Mouse (Mus musculus): ENCODE data around the gene Nav1. TPM values are rescaled to one million over a fixed set of nuclear protein-coding genes. Genes with fewer than 3 reads are reported as not detected.
A peak's percentile ranks its signal among the peaks of the same experiment; 100 is the strongest.

The Nav1 gene
- polyA plus RNA-seq, 1 experiment = 26.8 TPM

- TF ChIP-seq POLR2A (IDR thresholded peaks at IDR 0.05; ENCODE audit: borderline replicate concordance, insufficient read depth, low read length) (no peak), CTCF (IDR thresholded peaks at IDR 0.05; ENCODE audit: borderline replicate concordance, insufficient read depth, low read depth, low read length) (no peak)
- WGBS = 19% methylated on average over 20 of the region's 20 CpGs
- H3K27ac ChIP-seq (ENCODE audit: insufficient read depth, low read length) = no peak overlapping the region
Observed at GRCm38 (mm10) chr1:135615715-135616641, 8.9 kb upstream of the Nav1 start.

GRCm38 (mm10) chr1:135609621-135610020 lies 2.5 kb upstream of the Nav1 start:
- H3K27me3 ChIP-seq (ENCODE audit: control insufficient read depth, insufficient read depth, low read length) = no peaks in the 10 kb centered on the region
- H3K27ac ChIP-seq (ENCODE audit: insufficient read depth, low read length) = no peak overlapping the region
- TF ChIP-seq POLR2A (IDR thresholded peaks at IDR 0.05; ENCODE audit: borderline replicate concordance, insufficient read depth, low read length) = no peak
- no peak for TF ChIP-seq CTCF (IDR thresholded peaks at IDR 0.05; ENCODE audit: borderline replicate concordance, insufficient read depth, low read depth, low read length)
- WGBS = 93% methylated on average over 4 of the region's 4 CpGs
- no peak for DNase-seq
- H3K4me1 ChIP-seq (ENCODE audit: control insufficient read depth, insufficient read depth, low read length) = peaks cover 22% of the 10 kb centered on the region
- no peak overlapping the region for H3K4me3 ChIP-seq (replicated peaks; ENCODE audit: insufficient read depth, low read depth, low read length)

More at GRCm38 (mm10) chr1:135615715-135616641, 8.9 kb upstream of the Nav1 start:
- no peak overlapping the region for H3K4me3 ChIP-seq (replicated peaks; ENCODE audit: insufficient read depth, low read depth, low read length)
- H3K27me3 ChIP-seq (ENCODE audit: control insufficient read depth, insufficient read depth, low read length) = no peaks in the 10 kb centered on the region; the same call in 1 of the 2 replicates
- DNase-seq = peak; percentile 62 to 75
- H3K4me1 ChIP-seq (ENCODE audit: control insufficient read depth, insufficient read depth, low read length) = peaks cover 12% of the 10 kb centered on the region

- H3K4me1 ChIP-seq (ENCODE audit: control insufficient read depth, insufficient read depth, low read length) = peaks cover 22% of the 10 kb centered on the region
- no peak overlapping the region for H3K27ac ChIP-seq (ENCODE audit: insufficient read depth, low read length)
- no peak for TF ChIP-seq CTCF (IDR thresholded peaks at IDR 0.05; ENCODE audit: borderline replicate concordance, insufficient read depth, low read depth, low read length)
- no peak for TF ChIP-seq POLR2A (IDR thresholded peaks at IDR 0.05; ENCODE audit: borderline replicate concordance, insufficient read depth, low read length)
- WGBS = 20% methylated on average over 12 of the region's 12 CpGs
- no peaks in the 10 kb centered on the region for H3K27me3 ChIP-seq (ENCODE audit: control insufficient read depth, insufficient read depth, low read length)
- peak; percentile 76 to 85 for DNase-seq
- no peak overlapping the region for H3K4me3 ChIP-seq (replicated peaks; ENCODE audit: insufficient read depth, low read depth, low read length)
Observed at GRCm38 (mm10) chr1:135606355-135607015, 610 bp downstream of the Nav1 start.

GRCm38 (mm10) chr1:135605530-135605929 lies 1.6 kb downstream of the Nav1 start:
- DNase-seq = no peak
- WGBS = 64% methylated on average over 5 of the region's 5 CpGs
- no peak for TF ChIP-seq POLR2A (IDR thresholded peaks at IDR 0.05; ENCODE audit: borderline replicate concordance, insufficient read depth, low read length)
- no peak for TF ChIP-seq CTCF (IDR thresholded peaks at IDR 0.05; ENCODE audit: borderline replicate concordance, insufficient read depth, low read depth, low read length)
- no peak overlapping the region for H3K27ac ChIP-seq (ENCODE audit: insufficient read depth, low read length)
- H3K27me3 ChIP-seq (ENCODE audit: control insufficient read depth, insufficient read depth, low read length) = no peaks in the 10 kb centered on the region
- peaks cover 24% of the 10 kb centered on the region for H3K4me1 ChIP-seq (ENCODE audit: control insufficient read depth, insufficient read depth, low read length)
- H3K4me3 ChIP-seq (replicated peaks; ENCODE audit: insufficient read depth, low read depth, low read length) = no peak overlapping the region

- 14% methylated on average over 7 of the region's 7 CpGs for WGBS
Observed at GRCm38 (mm10) chr1:135604361-135605052, 2.6 kb downstream of the Nav1 start.

GRCm38 (mm10) chr1:135603121-135603870 lies 3.8 kb downstream of the Nav1 start:
- Histone ChIP-seq H3K27me3 (ENCODE audit: control insufficient read depth, insufficient read depth, low read length) (no peaks in the 10 kb centered on the region), H3K4me3 (replicated peaks; ENCODE audit: insufficient read depth, low read depth, low read length) (no peak overlapping the region), H3K27ac (ENCODE audit: insufficient read depth, low read length) (no peak overlapping the region), H3K4me1 (ENCODE audit: control insufficient read depth, insufficient read depth, low read length) (peaks cover 25% of the 10 kb centered on the region)
- no peak for DNase-seq
- TF ChIP-seq POLR2A (IDR thresholded peaks at IDR 0.05; ENCODE audit: borderline replicate concordance, insufficient read depth, low read length) (no peak), CTCF (IDR thresholded peaks at IDR 0.05; ENCODE audit: borderline replicate concordance, insufficient read depth, low read depth, low read length) (no peak)
- 49% methylated on average over 11 of the region's 11 CpGs for WGBS

More at GRCm38 (mm10) chr1:135604361-135605052, 2.6 kb downstream of the Nav1 start:
- Histone ChIP-seq H3K4me1 (ENCODE audit: control insufficient read depth, insufficient read depth, low read length) (peaks cover 25% of the 10 kb centered on the region), H3K4me3 (replicated peaks; ENCODE audit: insufficient read depth, low read depth, low read length) (no peak overlapping the region), H3K27ac (ENCODE audit: insufficient read depth, low read length) (no peak overlapping the region), H3K27me3 (ENCODE audit: control insufficient read depth, insufficient read depth, low read length) (no peaks in the 10 kb centered on the region)
- TF ChIP-seq CTCF (IDR thresholded peaks at IDR 0.05; ENCODE audit: borderline replicate concordance, insufficient read depth, low read depth, low read length) (no peak), POLR2A (IDR thresholded peaks at IDR 0.05; ENCODE audit: borderline replicate concordance, insufficient read depth, low read length) (no peak)
- peak; percentile 84 to 94 for DNase-seq
